Mouse (Mus musculus): Measurements from ENCODE around the gene Ccdc40. TPM values are rescaled to one million over a fixed set of nuclear protein-coding genes. Genes with fewer than 3 reads are reported as not detected.
"Not testable (repeated sequence)": the region's sequence is repeated elsewhere in the genome, so short reads cannot be mapped to it uniquely, and the experiment has no call there.

The Ccdc40 gene
- total RNA-seq, 4 experiments from 2014 or later = 1.3 TPM; not detected in 3

GRCm38 (mm10) chr11:119273186-119273930 is 45.0 kb downstream of the Ccdc40 start:
- DNase-seq (ENCODE audit: low spot score in 2 of 2) = no peak

GRCm38 (mm10) chr11:119281030-119281429 is 52.7 kb downstream of the Ccdc40 start:
- DNase-seq (ENCODE audit: low spot score in 2 of 2) = no peak

DNA sequence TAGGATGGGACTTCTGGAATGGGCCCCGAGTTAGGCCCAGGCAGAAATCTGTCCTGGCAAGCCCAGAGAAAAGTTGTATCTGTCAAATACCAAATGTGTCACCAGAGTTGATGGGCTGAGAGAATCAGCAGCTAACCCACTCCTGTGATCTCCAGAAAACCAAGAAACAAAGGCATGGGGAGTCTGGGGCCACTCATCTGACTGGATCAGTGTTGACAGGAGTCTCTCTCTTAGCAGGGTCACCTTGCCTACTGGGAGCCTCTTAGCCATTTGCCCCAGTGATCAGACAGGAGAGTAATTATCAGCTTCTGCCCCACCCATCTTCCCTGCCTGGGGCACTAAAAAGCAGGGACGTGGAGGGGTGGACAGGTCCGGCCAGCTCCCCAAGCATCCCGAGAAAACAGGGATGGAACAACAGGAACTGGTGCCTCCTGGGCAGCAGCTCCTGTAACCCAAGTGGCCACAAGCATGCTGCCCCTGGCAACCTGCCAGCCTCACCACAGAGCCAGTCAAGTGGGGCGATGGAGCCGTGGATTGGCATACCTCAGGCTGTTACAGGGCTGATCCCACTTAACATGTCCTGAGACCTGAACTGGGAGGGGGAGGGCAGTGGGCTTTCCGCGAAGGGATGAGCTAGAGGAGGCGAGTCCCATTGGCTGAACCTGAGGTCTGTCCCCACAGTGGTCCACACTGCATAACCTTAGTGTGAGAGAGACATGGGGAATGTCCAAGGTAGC is 57.6 kb downstream of the Ccdc40 start:
- no peak for DNase-seq (ENCODE audit: low spot score in 2 of 2)

GRCm38 (mm10) chr11:119287207-119287992 is 59.0 kb downstream of the Ccdc40 start:
- DNase-seq (ENCODE audit: low spot score in 2 of 2) = no peak

DNA sequence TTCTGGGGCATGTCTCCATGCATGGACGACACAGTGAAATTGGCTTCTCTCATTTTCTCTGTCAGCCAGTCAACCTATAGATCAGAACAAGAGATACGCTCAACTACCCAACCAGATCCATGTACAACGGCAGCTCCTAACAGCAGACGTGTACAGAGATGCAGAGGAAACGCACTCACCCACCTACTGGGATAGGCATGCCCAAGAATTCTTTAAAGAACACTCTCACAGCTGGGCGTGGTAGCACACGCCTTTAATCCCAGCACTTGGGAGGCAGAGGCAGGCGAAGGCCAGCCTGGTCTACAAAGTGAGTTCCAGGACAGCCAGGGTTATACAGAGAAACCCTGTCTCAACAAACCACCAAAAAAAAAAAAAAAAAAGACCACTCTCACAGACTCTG is 64.5 kb downstream of the Ccdc40 start:
- DNase-seq (ENCODE audit: low spot score in 2 of 2) = not testable (repeated sequence)

- no peak for DNase-seq (ENCODE audit: low spot score in 2 of 2)
Measured at GRCm38 (mm10) chr11:119297996-119298395, 69.6 kb downstream of the Ccdc40 start.

GRCm38 (mm10) chr11:119298917-119299316 is 70.5 kb downstream of the Ccdc40 start:
- no peak for DNase-seq (ENCODE audit: low spot score in 2 of 2)

DNA sequence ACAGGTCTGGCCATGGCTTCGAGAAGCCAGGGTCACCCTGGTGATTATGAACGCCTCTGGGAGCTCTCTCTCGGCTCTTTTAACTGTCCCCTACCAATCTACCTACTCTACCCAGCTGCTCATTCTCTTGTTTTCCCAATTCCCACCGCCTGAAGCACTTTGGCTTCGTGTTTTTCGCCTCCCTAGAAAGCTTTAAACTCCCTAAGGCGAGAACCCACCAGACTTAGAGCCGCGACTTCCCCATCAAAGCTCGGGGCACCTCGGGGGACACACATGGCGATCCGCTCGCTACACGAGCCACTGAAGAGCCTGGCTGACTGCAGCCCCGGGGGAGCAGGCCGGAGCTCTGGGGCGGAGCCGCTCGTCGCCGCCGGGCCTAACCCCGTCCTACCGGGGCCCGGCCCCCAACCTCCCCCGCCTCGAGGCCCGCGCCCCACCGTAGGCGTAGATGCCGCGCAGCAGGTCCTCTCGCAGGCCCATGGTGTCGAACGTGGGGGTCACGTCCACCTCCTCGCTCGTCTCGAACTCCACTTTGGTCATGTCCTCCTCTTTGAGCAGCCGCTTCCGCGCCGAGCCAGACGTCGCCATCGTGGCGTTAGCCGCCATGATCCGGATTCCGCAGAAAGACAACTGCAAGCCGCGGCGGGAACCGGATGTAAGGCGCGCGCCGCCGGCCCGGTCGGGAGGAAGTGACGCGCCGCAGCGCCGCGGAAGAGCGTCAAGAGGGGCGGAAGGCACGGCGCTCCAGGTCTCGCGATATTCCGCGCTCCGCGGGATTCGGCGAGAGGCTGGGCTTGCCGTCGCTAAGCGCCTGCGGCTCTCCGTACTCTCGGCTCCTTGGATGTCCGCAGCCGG is 71.2 kb downstream of the Ccdc40 start, which contains the start of gene Eif4a3:
Gene Eif4a3, minus strand, starts transcription at position 699 of the 855 bp plus-strand sequence.
- peak; percentile 85 to 92 for DNase-seq (ENCODE audit: low spot score in 2 of 2)

- no peak for DNase-seq (ENCODE audit: low spot score in 2 of 2)
Measured at GRCm38 (mm10) chr11:119300246-119300935, 72.0 kb downstream of the Ccdc40 start.

DNA sequence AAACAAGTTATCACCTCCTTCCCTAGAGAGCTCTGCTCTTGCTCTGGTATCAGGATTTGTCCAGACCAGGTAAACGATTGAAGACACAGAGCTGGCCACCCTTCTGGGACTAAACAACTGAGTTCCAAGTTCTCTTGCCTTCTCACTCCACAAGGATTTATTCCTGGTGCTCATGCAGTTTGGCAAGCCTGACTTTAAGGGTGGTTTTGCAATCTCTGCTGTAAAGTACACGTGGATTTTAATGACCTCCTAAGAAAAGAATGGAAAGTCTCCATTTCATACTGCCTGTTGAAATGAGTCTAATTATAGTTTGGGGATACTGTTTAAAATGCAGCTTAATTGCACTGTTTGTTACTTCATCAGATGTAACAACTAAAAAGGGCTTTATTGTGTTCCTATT is 72.6 kb downstream of the Ccdc40 start:
- no peak for DNase-seq (ENCODE audit: low spot score in 2 of 2)

DNA sequence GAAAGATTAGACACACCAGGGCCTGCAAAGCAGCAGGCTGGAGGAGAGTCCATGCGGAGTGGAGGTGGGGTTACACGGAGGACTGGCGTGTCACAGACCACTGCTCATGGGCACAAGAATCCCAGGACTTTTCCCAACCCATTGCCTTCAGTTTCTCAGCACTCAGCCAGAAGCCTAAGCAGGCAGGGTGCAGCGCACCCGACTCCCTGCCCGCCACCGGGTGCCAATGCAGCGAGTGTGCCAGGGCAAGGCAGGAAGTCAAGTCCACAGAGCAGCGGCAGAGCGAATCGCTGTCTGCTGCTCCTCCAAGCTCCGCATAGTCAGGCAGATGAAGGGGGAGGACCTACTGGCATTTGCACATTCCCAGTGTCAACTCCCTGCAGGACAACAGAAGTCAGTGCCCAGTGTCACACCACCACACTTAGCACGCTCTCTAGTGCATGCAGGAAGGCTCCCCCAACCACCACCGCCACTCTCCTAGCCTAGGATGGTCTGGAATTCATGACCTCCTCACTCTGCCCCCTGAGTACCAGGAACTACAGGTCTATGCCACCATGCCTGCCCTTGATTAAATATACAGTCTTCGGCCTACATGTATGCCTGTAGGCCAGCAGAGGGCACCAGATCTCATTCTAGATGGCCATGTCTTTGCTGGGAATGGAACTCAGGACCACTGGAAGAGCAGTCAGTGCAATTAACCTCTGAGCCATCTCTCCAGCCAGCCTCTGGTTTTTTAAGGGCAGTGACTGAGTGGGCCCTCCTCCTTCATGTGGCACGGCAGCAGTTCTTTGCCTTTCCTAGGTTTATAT is 76.7 kb downstream of the Ccdc40 start:
- no peak for DNase-seq (ENCODE audit: low spot score in 2 of 2)

DNA sequence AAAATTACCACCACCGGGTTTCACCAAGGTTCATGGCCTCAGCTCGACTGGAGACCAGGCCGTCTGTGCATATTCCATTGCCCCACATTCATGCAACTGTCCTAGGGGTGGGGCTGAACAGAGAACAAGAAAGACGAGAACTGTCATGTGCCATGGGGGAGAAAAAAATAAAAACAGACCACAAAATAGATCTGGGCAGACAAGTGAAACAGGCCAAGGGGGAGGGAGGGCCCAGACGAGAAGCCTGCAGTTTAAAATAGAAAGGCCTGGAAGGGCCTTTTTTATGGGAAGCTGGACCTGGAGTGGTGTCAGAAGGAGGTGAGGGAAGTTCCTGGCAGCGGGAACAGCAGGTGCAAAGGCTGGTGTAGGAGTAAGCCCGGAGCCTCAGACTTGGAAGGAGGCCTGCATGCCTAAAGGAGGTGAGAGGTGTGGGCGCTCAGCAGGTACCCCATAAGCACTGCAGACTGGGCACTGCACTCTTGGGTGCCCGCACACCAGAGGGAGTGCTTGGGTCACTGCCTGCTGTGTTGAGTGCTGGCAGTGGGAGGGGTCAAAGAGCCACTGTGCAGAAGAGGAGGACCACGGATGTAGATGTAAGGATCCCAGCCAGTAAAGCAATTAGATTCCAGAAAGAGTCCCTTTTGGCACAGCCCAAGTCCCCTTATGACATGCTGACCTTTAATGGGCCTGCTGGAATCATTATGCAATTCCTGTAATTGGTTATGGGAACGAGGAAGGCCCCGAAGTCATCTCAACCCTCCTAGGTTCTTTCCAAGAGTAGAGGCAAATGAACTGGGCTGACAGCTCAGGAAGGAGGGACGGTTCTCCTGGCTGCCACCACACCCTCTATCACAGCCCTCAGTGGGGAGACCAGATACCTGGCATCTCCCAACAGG is 78.6 kb downstream of the Ccdc40 start:
- DNase-seq (ENCODE audit: low spot score in 2 of 2) = no peak

- DNase-seq (ENCODE audit: low spot score in 2 of 2) = no peak
Measured at GRCm38 (mm10) chr11:119307658-119307867, 79.2 kb downstream of the Ccdc40 start, which contains the start of gene Card14. TSS of gene Card14 (plus strand) at chr11:119307768.

GRCm38 (mm10) chr11:119307916-119308315 is 79.5 kb downstream of the Ccdc40 start:
- no peak for DNase-seq (ENCODE audit: low spot score in 2 of 2)

DNA sequence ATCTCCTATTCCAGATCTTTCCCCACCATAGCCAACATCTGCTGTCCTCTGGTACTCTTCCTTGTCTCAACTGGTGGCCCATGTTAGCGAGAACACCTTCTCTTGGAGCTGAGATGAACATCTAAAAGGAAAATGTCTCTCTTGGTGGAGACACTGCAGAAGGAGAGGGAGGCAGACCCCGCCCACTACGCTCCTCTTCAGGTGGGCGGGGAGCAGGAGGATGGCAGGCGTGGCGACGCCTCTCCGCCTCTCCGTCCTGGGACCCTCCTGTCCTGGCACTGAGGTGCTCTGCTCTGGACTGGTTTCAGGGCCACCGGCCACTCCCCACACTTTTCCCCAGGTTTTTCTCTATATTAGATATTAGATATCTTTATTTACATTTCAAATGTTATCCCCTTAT is 82.2 kb downstream of the Ccdc40 start:
- no peak for DNase-seq (ENCODE audit: low spot score in 2 of 2)

- DNase-seq (ENCODE audit: low spot score in 2 of 2) = no peak
Measured at GRCm38 (mm10) chr11:119314252-119314936, 86.0 kb downstream of the Ccdc40 start.
